Mouse (Mus musculus) stomach, postnatal 0 days (tissue): ENCODE data around the gene Baat.

ENCODE experiments used
- CTCF ChIP-seq: IDR thresholded peaks from 2 replicates; pipeline ENCODE4 v1.5.1; 2016; ENCODE audit warnings: antibody characterized with exemption, low read depth, mild to moderate bottlenecking, moderate library complexity
- EP300 ChIP-seq: optimal IDR thresholded peaks from 2 replicates; pipeline ENCODE3; 2016; ENCODE audit warnings: antibody characterized with exemption

DNA sequence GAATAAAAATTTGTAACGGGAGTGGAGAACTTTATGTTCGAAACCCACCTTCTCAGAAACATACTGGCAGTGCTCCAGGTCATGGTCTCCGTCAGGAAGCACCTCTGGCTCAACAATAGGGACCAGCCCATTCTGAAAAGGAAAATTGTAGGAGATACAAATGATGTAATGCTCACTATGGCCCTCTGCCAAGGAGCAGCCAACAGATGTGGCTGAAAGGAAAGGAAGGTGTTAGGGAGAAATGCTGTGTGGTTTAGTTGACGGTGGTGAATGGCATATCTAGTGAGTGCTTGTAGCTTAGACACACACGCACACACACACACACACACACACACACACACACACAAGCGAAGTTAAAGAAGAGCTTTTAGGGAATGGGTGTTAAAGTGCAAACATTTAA is 33.3 kb upstream of the Baat start:
- TF ChIP-seq CTCF (no peak), EP300 (no peak)
